In the genomic region with DNA sequence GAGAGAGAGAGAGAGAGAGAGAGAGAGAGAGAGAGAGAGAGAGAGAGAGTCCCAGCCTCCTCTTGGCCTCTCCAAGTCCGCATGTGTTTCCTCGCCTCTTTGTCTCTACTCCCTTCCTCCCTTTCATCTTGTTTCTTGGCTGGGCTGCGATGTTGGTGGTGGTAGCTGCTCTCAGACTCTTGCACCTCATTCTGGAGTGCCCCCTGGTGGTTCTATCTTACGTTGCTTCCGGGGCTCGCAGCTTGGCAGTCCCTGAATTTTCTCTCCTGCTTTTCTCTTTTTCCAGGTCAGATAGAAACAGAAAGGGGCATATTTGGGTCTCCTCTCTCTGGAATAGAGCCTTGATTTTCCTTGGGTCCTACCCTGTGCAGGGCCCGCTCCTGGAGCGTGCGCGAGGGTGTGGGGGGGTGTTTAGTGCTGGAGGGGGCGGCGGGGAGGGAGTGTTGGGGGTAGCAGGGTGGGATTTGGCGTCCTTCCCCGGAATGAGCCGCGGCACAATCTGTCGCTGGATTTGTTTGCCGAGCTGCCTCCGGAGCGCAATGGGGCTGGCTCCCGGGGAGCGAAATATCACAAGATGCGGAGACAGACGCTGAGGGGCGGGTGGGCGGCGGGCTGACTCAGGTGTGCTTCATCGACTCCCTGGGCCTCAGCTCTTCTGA, we compare ENCODE assay signal across 9 mouse cellular contexts. TPM values are rescaled to one million over a fixed set of nuclear protein-coding genes. Genes with fewer than 3 reads are reported as not detected.
A peak's percentile ranks its signal among the peaks of the same experiment; 100 is the strongest.
DNase-seq lines count a peak whose midpoint lies in the region; ATAC-seq and TF ChIP-seq lines count a peak whose summit lies in the region.
"Had no signal": no experiment of that assay in that cellular context is flagged by ENCODE, and none has a peak within 500 bp of the region (broad histone marks: within the 10 kb centered on the region; RNA-seq: fewer than 3 reads in every experiment).

No protein-coding gene starts in this region.

- no peak; the same call in 1 of the 2 replicates for ATAC-seq in heart, embryonic 16.5 days (replicated peaks; ENCODE audit: extremely low read depth, insufficient read depth, low FRiP score)
- 0 out of 2 replicates have a peak, but pooled peaks have one; percentile 20 for ATAC-seq in liver, postnatal 0 days
- ATAC-seq in neural tube, embryonic 12.5 days (ENCODE audit: low FRiP score, low read depth): no peak
- ATAC-seq in stomach, postnatal 0 days (ENCODE audit: low FRiP score, low TSS enrichment): 0 out of 2 replicates have a peak, but pooled peaks have one; percentile 1

- H3K36me3 ChIP-seq in heart, embryonic 16.5 days (ENCODE audit: control insufficient read depth, insufficient read depth): no peaks in the 10 kb centered on the region
- no peaks in the 10 kb centered on the region for H3K36me3 ChIP-seq in liver, postnatal 0 days (replicated peaks; ENCODE audit: insufficient read depth, low read length)
- no peaks in the 10 kb centered on the region for H3K36me3 ChIP-seq in neural tube, embryonic 12.5 days
- no peaks in the 10 kb centered on the region for H3K36me3 ChIP-seq in stomach, postnatal 0 days (ENCODE audit: control insufficient read depth, insufficient read depth, low read length)

- no peaks in the 10 kb centered on the region for H3K9me3 ChIP-seq in heart, embryonic 16.5 days (replicated peaks; ENCODE audit: control insufficient read depth, low read length)
- H3K9me3 ChIP-seq in liver, postnatal 0 days (ENCODE audit: low read length): no peaks in the 10 kb centered on the region
- no peaks in the 10 kb centered on the region for H3K9me3 ChIP-seq in neural tube, embryonic 12.5 days
- H3K9me3 ChIP-seq in stomach, postnatal 0 days (ENCODE audit: control insufficient read depth, low read length): no peaks in the 10 kb centered on the region

- peaks cover 52% of the 10 kb centered on the region for H3K27me3 ChIP-seq in heart, embryonic 16.5 days (ENCODE audit: control insufficient read depth, insufficient read depth, low read length)
- peaks cover 60% of the 10 kb centered on the region for H3K27me3 ChIP-seq in liver, postnatal 0 days (ENCODE audit: insufficient read depth, low read length)
- H3K27me3 ChIP-seq in neural tube, embryonic 12.5 days (replicated peaks): peaks cover 59% of the 10 kb centered on the region
- peaks cover 20% of the 10 kb centered on the region; the same call in 1 of the 2 replicates for H3K27me3 ChIP-seq in stomach, postnatal 0 days (ENCODE audit: control insufficient read depth, insufficient read depth, low read length)

- DNase-seq in A20 (ENCODE audit: low read depth, low spot score): peak; percentile 59
- peak; percentile 89 for DNase-seq in ZHBTc4 (ENCODE audit: low read depth, low spot score)
- peak; percentile 83 for DNase-seq in kidney, postnatal 10 days
- DNase-seq in liver, postnatal 0 days: peak; percentile 81
- peak; percentile 81 for DNase-seq in stomach, postnatal 0 days (ENCODE audit: low spot score)

- peak overlapping the region; percentile 57 for H3K4me2 ChIP-seq in heart, embryonic 16.5 days (ENCODE audit: low read depth, low read length)
- H3K4me2 ChIP-seq in liver, postnatal 0 days (ENCODE audit: low read depth, low read length): peak overlapping the region; percentile 49
- H3K4me2 ChIP-seq in neural tube, embryonic 12.5 days (replicated peaks): peak overlapping the region; percentile 91
- H3K4me2 ChIP-seq in stomach, postnatal 0 days (replicated peaks; ENCODE audit: low read depth): peak overlapping the region; percentile 39

- no peak for TF ChIP-seq POLR2A in embryonic fibroblast, embryonic 13.5 days (IDR thresholded peaks at IDR 0.05; ENCODE audit: low read depth, low read length)

- TF ChIP-seq CTCF in embryonic fibroblast, embryonic 13.5 days (IDR thresholded peaks at IDR 0.05; ENCODE audit: borderline replicate concordance, insufficient read depth, low read length): 0 out of 2 replicates have a peak, but pooled peaks have one; percentile 5
- peak; percentile 77 for TF ChIP-seq CTCF in liver, postnatal 0 days (IDR thresholded peaks at IDR 0.05; ENCODE audit: low read depth)
- TF ChIP-seq CTCF in stomach, postnatal 0 days (IDR thresholded peaks at IDR 0.05; ENCODE audit: low read depth): peak; percentile 77

- H3K27ac ChIP-seq in embryonic fibroblast, embryonic 13.5 days (ENCODE audit: insufficient read depth, low read length): no peak overlapping the region
- no peak overlapping the region for H3K27ac ChIP-seq in heart, embryonic 16.5 days (ENCODE audit: low read length)
- H3K27ac ChIP-seq in liver, postnatal 0 days (ENCODE audit: low read depth): no peak overlapping the region
- no peak overlapping the region for H3K27ac ChIP-seq in neural tube, embryonic 12.5 days
- no peak overlapping the region for H3K27ac ChIP-seq in stomach, postnatal 0 days (replicated peaks)

- no peak for TF ChIP-seq EP300 in liver, postnatal 0 days (IDR thresholded peaks at IDR 0.05; ENCODE audit: low read depth)
- TF ChIP-seq EP300 in stomach, postnatal 0 days (optimal IDR thresholded peaks at IDR 0.05): no peak

- no peak overlapping the region for H3K4me3 ChIP-seq in embryonic fibroblast, embryonic 13.5 days (ENCODE audit: insufficient read depth, low read length)
- H3K4me3 ChIP-seq in heart, embryonic 16.5 days (ENCODE audit: low read length): peak overlapping the region; percentile 40
- peak overlapping the region; percentile 42; the same call in 1 of the 2 replicates for H3K4me3 ChIP-seq in liver, postnatal 0 days (ENCODE audit: low read depth, low read length)
- peak overlapping the region; percentile 13; the same call in 1 of the 2 replicates for H3K4me3 ChIP-seq in neural tube, embryonic 12.5 days
- H3K4me3 ChIP-seq in stomach, postnatal 0 days (ENCODE audit: low read depth, low read length): peak overlapping the region; percentile 18; the same call in 1 of the 2 replicates
- H3K4me3 ChIP-seq: erythroblast, embryonic 14.5 days had no signal

- no peaks in the 10 kb centered on the region for H3K4me1 ChIP-seq in embryonic fibroblast, embryonic 13.5 days (ENCODE audit: control insufficient read depth, insufficient read depth, low read length)
- peaks cover 20% of the 10 kb centered on the region for H3K4me1 ChIP-seq in heart, embryonic 16.5 days (ENCODE audit: control insufficient read depth, insufficient read depth, low read length)
- peaks cover 34% of the 10 kb centered on the region for H3K4me1 ChIP-seq in liver, postnatal 0 days (ENCODE audit: insufficient read depth)
- peaks cover 33% of the 10 kb centered on the region for H3K4me1 ChIP-seq in neural tube, embryonic 12.5 days
- peaks cover 4% of the 10 kb centered on the region; the same call in 1 of the 2 replicates for H3K4me1 ChIP-seq in stomach, postnatal 0 days (replicated peaks; ENCODE audit: control insufficient read depth, insufficient read depth)

- 3% methylated on average over 28 of the region's 28 CpGs for WGBS in heart, embryonic 16.5 days
- 6% methylated on average over 28 of the region's 28 CpGs for WGBS in liver, postnatal 0 days (ENCODE audit: insufficient replicate concordance)
- WGBS in neural tube, embryonic 12.5 days: 2% methylated on average over 28 of the region's 28 CpGs
- under 1% methylated on average over 24 of the region's 28 CpGs for WGBS in stomach, postnatal 0 days

- 0 out of 2 replicates have a peak overlapping the region, but pooled peaks have one; percentile 8 for H3K9ac ChIP-seq in heart, embryonic 16.5 days (ENCODE audit: low read length)
- H3K9ac ChIP-seq in liver, postnatal 0 days (replicated peaks): no peak overlapping the region
- peak overlapping the region; percentile 17; the same call in 1 of the 2 replicates for H3K9ac ChIP-seq in neural tube, embryonic 12.5 days
- no peak overlapping the region for H3K9ac ChIP-seq in stomach, postnatal 0 days (ENCODE audit: low read length)

RNA-seq across cellular contexts. Expression of gene Rtn4rl2, which starts 2.3 kb away (rescaled TPM):
- 1.2 and 1.3 TPM in 2 replicates for polyA plus RNA-seq in embryonic fibroblast, embryonic 13.5 days (2011; ENCODE audit: insufficient read length, low read depth, missing spikeins)
- 1.5 and 1.7 TPM in 2 replicates for polyA plus RNA-seq in heart, embryonic 16.5 days (2015; fragmentation: Nextera tagmentation; extraction: Ambion mirVana)
- polyA plus RNA-seq in liver, postnatal 0 days (2015; fragmentation: Nextera tagmentation; extraction: Ambion mirVana): 0.14 and 0.31 TPM in 2 replicates
- polyA plus RNA-seq in neural tube, embryonic 12.5 days (2016; fragmentation: Nextera tagmentation; extraction: Ambion mirVana): 9.5 and 14.7 TPM in 2 replicates
- 0.41 and 0.53 TPM in 2 replicates for polyA plus RNA-seq in stomach, postnatal 0 days (2015; fragmentation: Nextera tagmentation; extraction: Ambion mirVana)
- polyA plus RNA-seq: erythroblast, embryonic 14.5 days had no signal

RNA-seq across cellular contexts. Expression of gene Slc43a3, which starts 47.6 kb away (rescaled TPM):
- polyA plus RNA-seq in embryonic fibroblast, embryonic 13.5 days (2011; ENCODE audit: insufficient read length, low read depth, missing spikeins): 25.5 and 26.0 TPM in 2 replicates
- polyA plus RNA-seq in heart, embryonic 16.5 days (2015; fragmentation: Nextera tagmentation; extraction: Ambion mirVana): 42.5 and 43.6 TPM in 2 replicates
- 45.5 and 48.5 TPM in 2 replicates for polyA plus RNA-seq in liver, postnatal 0 days (2015; fragmentation: Nextera tagmentation; extraction: Ambion mirVana)
- polyA plus RNA-seq in neural tube, embryonic 12.5 days (2016; fragmentation: Nextera tagmentation; extraction: Ambion mirVana): 14.9 and 15.9 TPM in 2 replicates
- polyA plus RNA-seq in stomach, postnatal 0 days (2015; fragmentation: Nextera tagmentation; extraction: Ambion mirVana): 14.3 and 16.5 TPM in 2 replicates

RNA-seq across cellular contexts. Expression of gene Slc43a1, which starts 50.1 kb away (rescaled TPM):
- polyA plus RNA-seq in embryonic fibroblast, embryonic 13.5 days (2011; ENCODE audit: insufficient read length, low read depth, missing spikeins): 6.6 and 8.7 TPM in 2 replicates
- 8.0 and 8.7 TPM in 2 replicates for polyA plus RNA-seq in heart, embryonic 16.5 days (2015; fragmentation: Nextera tagmentation; extraction: Ambion mirVana)
- polyA plus RNA-seq in liver, postnatal 0 days (2015; fragmentation: Nextera tagmentation; extraction: Ambion mirVana): 67.8 and 74.2 TPM in 2 replicates
- polyA plus RNA-seq in neural tube, embryonic 12.5 days (2016; fragmentation: Nextera tagmentation; extraction: Ambion mirVana): 8.4 and 10.2 TPM in 2 replicates
- polyA plus RNA-seq in stomach, postnatal 0 days (2015; fragmentation: Nextera tagmentation; extraction: Ambion mirVana): 5.1 and 5.4 TPM in 2 replicates

Comparison
In these comparisons a context has a peak if more than half of its experiments do, and no peak if none do; other contexts are left out.
1. CTCF ChIP-seq: peak in every context shown above with its lines; median percentile 77 in liver, postnatal 0 days; 77 in stomach, postnatal 0 days; 5 in embryonic fibroblast, embryonic 13.5 days.
2. ATAC-seq: peak in liver, postnatal 0 days (single experiment) and stomach, postnatal 0 days (single experiment); none in heart, embryonic 16.5 days (single experiment) and neural tube, embryonic 12.5 days (single experiment).
3. H3K4me2 ChIP-seq: peak in every context shown above with its lines; median percentile 91 in neural tube, embryonic 12.5 days; 57 in heart, embryonic 16.5 days; 49 in liver, postnatal 0 days; 39 in stomach, postnatal 0 days.
4. H3K9ac ChIP-seq: peak in heart, embryonic 16.5 days (single experiment) and neural tube, embryonic 12.5 days (single experiment); none in liver, postnatal 0 days (single experiment) and stomach, postnatal 0 days (single experiment).
5. Peak in every context shown above with its lines, with median percentiles within 50 percentile points of each other: DNase-seq.